Mouse (Mus musculus) limb, embryonic 15.5 days (tissue): ENCODE data around the gene Cyp27b1. TPM values are rescaled to one million over a fixed set of nuclear protein-coding genes. Genes with fewer than 3 reads are reported as not detected.
A peak's percentile ranks its signal among the peaks of the same experiment; 100 is the strongest.

Experiments used
- ATAC-seq: fragments of 200-750 bp; cut with Nextera tagmentation; 2 replicates; pipeline ENCODE4 v1.8.0; 2017; ENCODE audit warnings: low read depth, moderate TSS enrichment; ENCODE audit not compliant: insufficient number of reproducible peaks, low FRiP score, low TSS enrichment
- H3K27ac ChIP-seq: fragments of 300-500 bp; sonication (generic); 2 replicates; pipeline ENCODE4 v1.5.1; 2015; ENCODE audit warnings: moderate library complexity, mild to moderate bottlenecking, inconsistent platforms
- H3K27me3 ChIP-seq: fragments of 300-500 bp; sonication (generic); 2 replicates; pipeline ENCODE4 v1.6.1; 2015; ENCODE audit warnings: inconsistent platforms
- H3K36me3 ChIP-seq: fragments of 300-500 bp; sonication (generic); 2 replicates; pipeline ENCODE4 v1.6.1; 2015; ENCODE audit warnings: inconsistent platforms
- H3K4me1 ChIP-seq: fragments of 300-500 bp; sonication (generic); 2 replicates; pipeline ENCODE4 v1.6.1; 2015; ENCODE audit warnings: inconsistent platforms
- H3K4me2 ChIP-seq: fragments of 300-500 bp; sonication (generic); 2 replicates; pipeline ENCODE4 v1.6.1; 2015; ENCODE audit warnings: mild to moderate bottlenecking, inconsistent platforms
- H3K4me3 ChIP-seq: fragments of 300-500 bp; sonication (generic); 2 replicates; pipeline ENCODE4 v1.5.1; 2015; ENCODE audit warnings: mild to moderate bottlenecking, inconsistent platforms
- H3K9ac ChIP-seq: fragments of 300-500 bp; sonication (generic); 2 replicates; pipeline ENCODE4 v1.6.1; 2015; ENCODE audit warnings: inconsistent platforms
- H3K9me3 ChIP-seq: fragments of 300-500 bp; sonication (generic); 2 replicates; pipeline ENCODE4 v1.6.1; 2016; ENCODE audit warnings: inconsistent platforms
- WGBS: fragments of 180-500 bp; shearing (Covaris S2); methylation state at CpG from one replicate; pipeline ENCODE4 v1.1.7; 2015; 5-methylcytosine and 5-hydroxymethylcytosine counted together
- polyA plus RNA-seq: library from polyadenylated mRNA; unstranded; fragments of >200 nt; fragmentation: Nextera tagmentation; extraction: Ambion mirVana; gene quantifications from 2 replicates; pipeline ENCODE4 v1.2.1, GENCODE M21; 2015

The Cyp27b1 gene
- polyA plus RNA-seq, 1 experiment from 2014 or later = 0.32 TPM

- H3K4me2 ChIP-seq = no peak overlapping the region
- no peak overlapping the region for H3K4me3 ChIP-seq
- no peak for ATAC-seq
- H3K27me3 ChIP-seq = peaks cover 92% of the 10 kb centered on the region
- H3K9me3 ChIP-seq = no peaks in the 10 kb centered on the region
- 30% methylated on average over 8 of the region's 8 CpGs for WGBS
- peaks cover 35% of the 10 kb centered on the region for H3K4me1 ChIP-seq
- H3K27ac ChIP-seq = no peak overlapping the region
- H3K36me3 ChIP-seq = no peaks in the 10 kb centered on the region
- H3K9ac ChIP-seq = no peak overlapping the region
Measured at GRCm38 (mm10) chr10:127083292-127083914, 35.4 kb downstream of the Cyp27b1 start.

GRCm38 (mm10) chr10:127083915-127084306, 35.9 kb downstream of the Cyp27b1 start:
- no peak overlapping the region for H3K4me3 ChIP-seq
- no peak overlapping the region for H3K4me2 ChIP-seq
- no peak overlapping the region for H3K27ac ChIP-seq
- 41% methylated on average over 5 of the region's 5 CpGs for WGBS
- H3K36me3 ChIP-seq = no peaks in the 10 kb centered on the region
- no peak overlapping the region for H3K9ac ChIP-seq
- no peak for ATAC-seq
- peaks cover 92% of the 10 kb centered on the region for H3K27me3 ChIP-seq
- no peaks in the 10 kb centered on the region for H3K9me3 ChIP-seq
- H3K4me1 ChIP-seq = peaks cover 32% of the 10 kb centered on the region

GRCm38 (mm10) chr10:127085052-127085451, 37.0 kb downstream of the Cyp27b1 start:
- Histone ChIP-seq H3K4me1 (peaks cover 21% of the 10 kb centered on the region), H3K27me3 (peaks cover 92% of the 10 kb centered on the region), H3K36me3 (no peaks in the 10 kb centered on the region), H3K4me3 (no peak overlapping the region), H3K9me3 (no peaks in the 10 kb centered on the region), H3K27ac (no peak overlapping the region), H3K9ac (no peak overlapping the region), H3K4me2 (no peak overlapping the region)
- ATAC-seq = no peak
- 75% methylated on average over 9 of the region's 9 CpGs for WGBS

- Histone ChIP-seq H3K4me2 (no peak overlapping the region), H3K9me3 (no peaks in the 10 kb centered on the region), H3K9ac (no peak overlapping the region), H3K4me1 (peaks cover 17% of the 10 kb centered on the region), H3K36me3 (no peaks in the 10 kb centered on the region), H3K27ac (no peak overlapping the region), H3K27me3 (peaks cover 92% of the 10 kb centered on the region), H3K4me3 (no peak overlapping the region)
- WGBS = 69% methylated on average over 6 of the region's 6 CpGs
- no peak for ATAC-seq
Measured at GRCm38 (mm10) chr10:127085633-127086032, 37.6 kb downstream of the Cyp27b1 start.

- H3K27ac ChIP-seq = no peak overlapping the region
- peak overlapping the region; percentile 32 for H3K4me3 ChIP-seq
- H3K4me2 ChIP-seq = peak overlapping the region; percentile 54
- ATAC-seq = no peak
- no peaks in the 10 kb centered on the region for H3K9me3 ChIP-seq
- H3K4me1 ChIP-seq = peaks cover 22% of the 10 kb centered on the region
- no peak overlapping the region for H3K9ac ChIP-seq
- 9% methylated on average over 57 of the region's 57 CpGs for WGBS
- peaks cover 77% of the 10 kb centered on the region for H3K27me3 ChIP-seq
- peaks cover 10% of the 10 kb centered on the region for H3K36me3 ChIP-seq
Measured at GRCm38 (mm10) chr10:127090560-127091411, 42.7 kb downstream of the Cyp27b1 start.

GRCm38 (mm10) chr10:127091507-127092396, 43.7 kb downstream of the Cyp27b1 start:
- no peak overlapping the region for H3K27ac ChIP-seq
- peaks cover 20% of the 10 kb centered on the region for H3K36me3 ChIP-seq
- no peaks in the 10 kb centered on the region for H3K9me3 ChIP-seq
- H3K9ac ChIP-seq = no peak overlapping the region
- WGBS = 9% methylated on average over 49 of the region's 51 CpGs
- peak overlapping the region; percentile 32 for H3K4me3 ChIP-seq
- peak overlapping the region; percentile 54 for H3K4me2 ChIP-seq
- H3K27me3 ChIP-seq = peaks cover 73% of the 10 kb centered on the region
- peak; percentile 20; the same call in 1 of the 2 replicates for ATAC-seq
- H3K4me1 ChIP-seq = peaks cover 22% of the 10 kb centered on the region

GRCm38 (mm10) chr10:127092742-127093141, 44.7 kb downstream of the Cyp27b1 start:
- H3K9ac ChIP-seq = no peak overlapping the region
- ATAC-seq = no peak
- WGBS = 46% methylated on average over 4 of the region's 4 CpGs
- no peaks in the 10 kb centered on the region for H3K9me3 ChIP-seq
- no peak overlapping the region for H3K4me2 ChIP-seq
- H3K27me3 ChIP-seq = peaks cover 63% of the 10 kb centered on the region
- peaks cover 22% of the 10 kb centered on the region for H3K4me1 ChIP-seq
- no peak overlapping the region for H3K27ac ChIP-seq
- peaks cover 27% of the 10 kb centered on the region for H3K36me3 ChIP-seq
- H3K4me3 ChIP-seq = no peak overlapping the region

- 34% methylated on average over 7 of the region's 7 CpGs for WGBS
- no peak overlapping the region for H3K4me3 ChIP-seq
- H3K4me1 ChIP-seq = peaks cover 22% of the 10 kb centered on the region
Measured at GRCm38 (mm10) chr10:127094382-127094802, 46.3 kb downstream of the Cyp27b1 start.

GRCm38 (mm10) chr10:127098514-127098913, 50.5 kb downstream of the Cyp27b1 start:
- 83% methylated on average over 20 of the region's 20 CpGs for WGBS
- peaks cover 5% of the 10 kb centered on the region; the same call in 1 of the 2 replicates for H3K27me3 ChIP-seq
- no peak overlapping the region for H3K9ac ChIP-seq
- peaks cover 50% of the 10 kb centered on the region for H3K36me3 ChIP-seq
- 0 out of 2 replicates have a peak, but pooled peaks cover 6% of the 10 kb centered on the region for H3K4me1 ChIP-seq
- ATAC-seq = no peak
- H3K4me3 ChIP-seq = no peak overlapping the region
- H3K27ac ChIP-seq = no peak overlapping the region
- no peak overlapping the region for H3K4me2 ChIP-seq
- H3K9me3 ChIP-seq = no peaks in the 10 kb centered on the region

More at GRCm38 (mm10) chr10:127094382-127094802, 46.3 kb downstream of the Cyp27b1 start:
- Histone ChIP-seq H3K9ac (no peak overlapping the region), H3K4me2 (no peak overlapping the region), H3K36me3 (peaks cover 42% of the 10 kb centered on the region), H3K9me3 (no peaks in the 10 kb centered on the region), H3K27ac (no peak overlapping the region), H3K27me3 (peaks cover 47% of the 10 kb centered on the region)
- no peak for ATAC-seq

GRCm38 (mm10) chr10:127099191-127099590, 51.1 kb downstream of the Cyp27b1 start:
- no peak overlapping the region for H3K9ac ChIP-seq
- H3K9me3 ChIP-seq = no peaks in the 10 kb centered on the region
- no peak for ATAC-seq
- peaks cover 57% of the 10 kb centered on the region for H3K36me3 ChIP-seq
- no peak overlapping the region for H3K4me2 ChIP-seq
- H3K27ac ChIP-seq = no peak overlapping the region
- H3K4me1 ChIP-seq = 0 out of 2 replicates have a peak, but pooled peaks cover 5% of the 10 kb centered on the region
- H3K4me3 ChIP-seq = no peak overlapping the region
- H3K27me3 ChIP-seq = no peaks in the 10 kb centered on the region
- 89% methylated on average over 10 of the region's 10 CpGs for WGBS

- H3K36me3 ChIP-seq = peaks cover 56% of the 10 kb centered on the region
- no peaks in the 10 kb centered on the region for H3K27me3 ChIP-seq
- H3K27ac ChIP-seq = no peak overlapping the region
- H3K4me3 ChIP-seq = no peak overlapping the region
- H3K4me2 ChIP-seq = no peak overlapping the region
- no peak overlapping the region for H3K9ac ChIP-seq
- H3K9me3 ChIP-seq = no peaks in the 10 kb centered on the region
- 95% methylated on average over 15 of the region's 15 CpGs for WGBS
- no peaks in the 10 kb centered on the region for H3K4me1 ChIP-seq
- no peak for ATAC-seq
Measured at GRCm38 (mm10) chr10:127099868-127100267, 51.8 kb downstream of the Cyp27b1 start.
